Comparison of ENCODE assay signal across 10 mouse cellular contexts in genomic region chr14:25555848-25556247, GRCm38 (mm10).
DNase-seq lines count a peak whose midpoint lies in the region; ATAC-seq and TF ChIP-seq lines count a peak whose summit lies in the region.
"Had no signal": no experiment of that assay in that cellular context is flagged by ENCODE, and none has a peak within 500 bp of the region (broad histone marks: within the 10 kb centered on the region; RNA-seq: fewer than 3 reads in every experiment).

No protein-coding gene starts in this region.

- H3K27ac ChIP-seq in heart, postnatal 0 days (ENCODE audit: low read depth), result peak overlapping the region; percentile 9; the same call in 1 of the 2 replicates
- peak overlapping the region; percentile 80 for H3K27ac ChIP-seq in forebrain, embryonic 10.5 days
- peak overlapping the region; percentile 59; the same call in 1 of the 2 replicates for H3K27ac ChIP-seq in hindbrain, postnatal 0 days
- H3K27ac ChIP-seq: macrophage had no signal

- no peak for TF ChIP-seq EP300 in heart, postnatal 0 days (IDR thresholded peaks at IDR 0.05; ENCODE audit: low read depth)

- no peak for ATAC-seq in heart, postnatal 0 days (ENCODE audit: insufficient read depth, low read depth)
- ATAC-seq in hindbrain, postnatal 0 days, result no peak
- ATAC-seq: CD4-positive, CD25-positive, alpha-beta regulatory T cell, adult 4 months had no signal

- H3K9ac ChIP-seq in heart, postnatal 0 days (replicated peaks; ENCODE audit: low read depth, low read length), result no peak overlapping the region
- H3K9ac ChIP-seq in hindbrain, postnatal 0 days (replicated peaks; ENCODE audit: low read length), result no peak overlapping the region

- H3K9me3 ChIP-seq in heart, postnatal 0 days (replicated peaks; ENCODE audit: control insufficient read depth, low read length), result no peaks in the 10 kb centered on the region
- no peaks in the 10 kb centered on the region for H3K9me3 ChIP-seq in forebrain, embryonic 10.5 days
- H3K9me3 ChIP-seq in hindbrain, postnatal 0 days (ENCODE audit: low read length), result no peaks in the 10 kb centered on the region

- WGBS in heart, postnatal 0 days, result 42% methylated on average over 7 of the region's 7 CpGs
- 9% methylated on average over 7 of the region's 7 CpGs for WGBS in forebrain, embryonic 10.5 days
- 15% methylated on average over 7 of the region's 7 CpGs for WGBS in hindbrain, postnatal 0 days

- TF ChIP-seq CTCF in heart, postnatal 0 days (IDR thresholded peaks at IDR 0.05; ENCODE audit: low read depth), result no peak
- TF ChIP-seq CTCF in hindbrain, postnatal 0 days (IDR thresholded peaks at IDR 0.05; ENCODE audit: low read depth), result no peak

- no peak for DNase-seq in heart, postnatal 0 days (ENCODE audit: low spot score)
- no peak for DNase-seq in heart, adult 11 months
- no peak for DNase-seq in forebrain, embryonic 10.5 days (ENCODE audit: extremely low spot score, low spot score)
- no peak for DNase-seq in hindbrain, postnatal 0 days (ENCODE audit: low spot score)
- peak; percentile 38 for DNase-seq in neural tube, embryonic 10.5 days (ENCODE audit: extremely low spot score, low spot score)
- DNase-seq in left cerebral cortex, postnatal 36 days (ENCODE audit: low spot score in 2 of 2), result no peak
- no peak for DNase-seq in cerebellum, adult 8-10 months
- no peak for DNase-seq in thymus, postnatal 4 days

- intact Hi-C loops in left cerebral cortex, postnatal 36 days (cut with DNase I), result no loop called here

- H3K4me3 ChIP-seq in heart, postnatal 0 days (ENCODE audit: low read depth, low read length), result no peak overlapping the region
- H3K4me3 ChIP-seq in forebrain, embryonic 10.5 days, result peak overlapping the region; percentile 21; the same call in 1 of the 2 replicates
- H3K4me3 ChIP-seq in hindbrain, postnatal 0 days (ENCODE audit: low read length), result no peak overlapping the region

- peaks cover 34% of the 10 kb centered on the region for H3K4me1 ChIP-seq in heart, postnatal 0 days (ENCODE audit: control insufficient read depth, insufficient read depth)
- H3K4me1 ChIP-seq in forebrain, embryonic 10.5 days, result peaks cover 83% of the 10 kb centered on the region
- peaks cover 38% of the 10 kb centered on the region for H3K4me1 ChIP-seq in hindbrain, postnatal 0 days (ENCODE audit: insufficient read depth, low read length)

- no peak overlapping the region for H3K4me2 ChIP-seq in heart, postnatal 0 days (ENCODE audit: low read depth, low read length)
- peak overlapping the region; percentile 23; the same call in 1 of the 2 replicates for H3K4me2 ChIP-seq in hindbrain, postnatal 0 days (ENCODE audit: low read depth, low read length)

- H3K36me3 ChIP-seq in heart, postnatal 0 days (replicated peaks; ENCODE audit: control insufficient read depth, insufficient read depth, low read length), result 0 out of 2 replicates have a peak, but pooled peaks cover 10% of the 10 kb centered on the region
- H3K36me3 ChIP-seq in forebrain, embryonic 10.5 days (replicated peaks), result peaks cover 50% of the 10 kb centered on the region
- no peaks in the 10 kb centered on the region for H3K36me3 ChIP-seq in hindbrain, postnatal 0 days (ENCODE audit: insufficient read depth, low read length)

- no peaks in the 10 kb centered on the region for H3K27me3 ChIP-seq in heart, postnatal 0 days (ENCODE audit: control insufficient read depth, insufficient read depth, low read length)
- H3K27me3 ChIP-seq in forebrain, embryonic 10.5 days (ENCODE audit: poor library complexity, severe bottlenecking), result no peaks in the 10 kb centered on the region
- H3K27me3 ChIP-seq in hindbrain, postnatal 0 days (ENCODE audit: insufficient read depth, low read length), result no peaks in the 10 kb centered on the region

Comparison
In these comparisons a context has a peak if more than half of its experiments do, and no peak if none do; other contexts are left out.
1. H3K27ac ChIP-seq: peak in every context shown above with its lines; median percentile 80 in forebrain, embryonic 10.5 days; 59 in hindbrain, postnatal 0 days; 9 in heart, postnatal 0 days.